Mouse (Mus musculus) spleen, adult 2 months (tissue): ENCODE measurements around the gene Olfr695.
"Not testable (repeated sequence)": the region's sequence is repeated elsewhere in the genome, so short reads cannot be mapped to it uniquely, and the experiment has no call there.

Source experiments
- CTCF ChIP-seq: fragments of 200-500 bp; IDR thresholded peaks from 2 replicates; pipeline ENCODE4 v1.5.1; 2011; ENCODE audit warnings: mild to moderate bottlenecking, inconsistent platforms; ENCODE audit not compliant: insufficient read depth, insufficient read length, insufficient replicate concordance; ENCODE audit errors: extremely low read depth
- POLR2A ChIP-seq: fragments of 200-500 bp; IDR thresholded peaks from 2 replicates; pipeline ENCODE4 v1.6.1; 2011; ENCODE audit warnings: low read depth, low read length, inconsistent platforms

DNA sequence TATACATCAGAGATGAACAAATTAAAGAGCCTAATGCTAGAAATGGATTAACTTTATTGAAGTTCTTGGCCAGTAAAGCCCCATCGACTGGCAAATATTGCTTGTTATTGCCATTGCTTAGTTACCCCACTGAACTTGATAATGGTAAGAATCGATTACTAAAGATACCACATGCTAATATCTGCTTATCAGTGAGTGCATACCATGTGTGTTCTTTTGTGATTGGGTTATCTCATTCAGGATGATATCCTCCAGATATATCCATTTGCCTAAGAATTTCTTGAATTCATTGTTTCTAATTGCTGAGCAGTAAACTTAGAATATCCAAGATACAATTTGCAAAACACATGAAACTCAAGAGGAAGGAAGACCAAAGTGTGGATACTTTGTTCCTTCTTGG is 9.5 kb upstream of the Olfr695 start:
- TF ChIP-seq CTCF, POLR2A: not testable (repeated sequence)
